Mouse (Mus musculus) cerebellum, adult 8-10 months (tissue): ENCODE data around the gene Rad21l.

Source experiments
- DNase-seq: peaks from one replicate; pipeline ENCODE4 v3.0.0; 2022

The Rad21l gene

GRCm38 (mm10) chr2:151668433-151668832 lies at the start of gene Rad21l:
TSS of gene Rad21l (minus strand) at chr2:151668533.
- DNase-seq = no peak

- DNase-seq = no peak
Observed at GRCm38 (mm10) chr2:151716318-151717055, 48.2 kb upstream of the Rad21l start.

- DNase-seq = no peak
Observed at GRCm38 (mm10) chr2:151715526-151715925, 47.2 kb upstream of the Rad21l start.

- no peak for DNase-seq
Observed at GRCm38 (mm10) chr2:151712647-151713046, 44.3 kb upstream of the Rad21l start.

- peak; percentile 21 for DNase-seq
Observed at GRCm38 (mm10) chr2:151702851-151703190, 34.5 kb upstream of the Rad21l start.

- peak; percentile 41 for DNase-seq
Observed at GRCm38 (mm10) chr2:151702146-151702850, 34.0 kb upstream of the Rad21l start.

- DNase-seq = peak; percentile 29
Observed at GRCm38 (mm10) chr2:151701231-151702145, 33.2 kb upstream of the Rad21l start, which contains the start of gene Tmem74b. TSS of gene Tmem74b (plus strand) at chr2:151702008.

GRCm38 (mm10) chr2:151682976-151683375 lies 14.6 kb upstream of the Rad21l start:
- DNase-seq = no peak

- no peak for DNase-seq
Observed at GRCm38 (mm10) chr2:151682357-151682756, 14.0 kb upstream of the Rad21l start.

- peak; percentile 25 for DNase-seq
Observed at GRCm38 (mm10) chr2:151676234-151676633, 7.9 kb upstream of the Rad21l start.

GRCm38 (mm10) chr2:151670968-151671329 lies 2.6 kb upstream of the Rad21l start:
- no peak for DNase-seq

GRCm38 (mm10) chr2:151670026-151670967 lies 2.0 kb upstream of the Rad21l start:
- no peak for DNase-seq

- no peak for DNase-seq
Observed at GRCm38 (mm10) chr2:151652053-151652452, 16.3 kb downstream of the Rad21l start.

- no peak for DNase-seq
Observed at GRCm38 (mm10) chr2:151636015-151636402, 32.3 kb downstream of the Rad21l start.

GRCm38 (mm10) chr2:151635362-151636014 lies 32.8 kb downstream of the Rad21l start:
- peak; percentile 24 for DNase-seq

- DNase-seq = no peak
Observed at GRCm38 (mm10) chr2:151634903-151635302, 33.4 kb downstream of the Rad21l start.

GRCm38 (mm10) chr2:151632982-151633381 lies 35.4 kb downstream of the Rad21l start:
- DNase-seq = no peak

GRCm38 (mm10) chr2:151632159-151632814 lies 36.0 kb downstream of the Rad21l start, which contains the start of gene Snph:
TSS of gene Snph (minus strand) at chr2:151632593.
- DNase-seq = peak; percentile 72

- DNase-seq = peak; percentile 25
Observed at GRCm38 (mm10) chr2:151631406-151632158, 36.8 kb downstream of the Rad21l start.

- no peak for DNase-seq
Observed at GRCm38 (mm10) chr2:151629310-151629709, 39.0 kb downstream of the Rad21l start.
